Mouse (Mus musculus): Measurements from ENCODE around the gene C130032M10Rik. TPM values are rescaled to one million over a fixed set of nuclear protein-coding genes. Genes with fewer than 3 reads are reported as not detected.

C130032M10Rik gene
- total and polyA plus RNA-seq, 3 experiments = not detected

DNA sequence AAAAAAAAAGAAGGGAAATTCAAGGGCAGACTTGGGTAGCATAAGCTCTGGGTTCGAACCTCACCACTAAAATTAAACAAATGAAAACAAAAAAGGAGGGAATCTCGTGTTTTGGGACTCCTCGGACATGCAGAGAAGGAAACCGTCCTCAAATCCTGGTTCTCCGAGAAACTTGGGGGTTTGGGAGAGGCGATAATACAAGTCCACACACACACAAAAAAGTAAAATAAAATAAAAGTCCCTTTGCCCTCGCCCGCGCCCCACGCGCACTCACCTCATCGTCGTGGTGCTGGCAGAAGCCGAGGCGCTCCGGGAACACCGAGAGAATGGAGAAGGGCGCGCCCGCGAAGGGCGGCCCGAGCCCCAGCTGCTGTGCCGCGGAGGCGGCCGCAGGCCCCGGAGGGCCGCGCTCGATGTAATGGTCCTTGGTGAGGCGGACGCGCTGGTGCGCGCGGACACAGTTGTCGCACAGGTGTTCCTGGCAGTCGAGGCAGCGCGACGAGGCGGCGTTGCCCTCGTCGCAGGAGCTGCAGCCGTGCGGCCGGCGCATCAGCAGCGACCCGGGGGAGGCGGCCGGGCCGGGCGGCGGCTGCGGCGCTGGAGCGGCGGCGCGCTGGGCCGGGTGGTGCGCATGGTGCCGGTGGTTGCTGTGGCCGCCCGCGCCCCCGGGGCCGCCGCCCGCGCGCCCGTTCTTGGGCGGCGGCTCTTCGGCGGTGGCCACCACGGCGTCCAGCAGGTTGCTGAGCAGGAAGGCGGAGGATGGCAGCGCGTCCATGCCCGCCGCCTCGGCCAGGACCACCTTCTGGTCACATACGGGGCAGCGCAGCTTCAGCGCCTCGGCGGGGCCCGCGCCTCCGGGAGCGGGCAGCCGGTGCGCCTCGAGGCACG, 46.8 kb downstream of the C130032M10Rik start:
- TF ChIP-seq POLR2A (IDR thresholded peaks at IDR 0.05; ENCODE audit: insufficient read depth, low read depth, low read length) (no peak), CTCF (IDR thresholded peaks at IDR 0.05) (no peak), EP300 (IDR thresholded peaks at IDR 0.05; ENCODE audit: insufficient read depth, low read depth, low read length) (no peak)
- Histone ChIP-seq H3K27me3 (ENCODE audit: control insufficient read depth, insufficient read depth, low read length) (peaks cover 28% of the 10 kb centered on the region), H3K4me3 (no peak overlapping the region)

GRCm38 (mm10) chr9:114562919-114563751, 47.6 kb downstream of the C130032M10Rik start:
- no peak overlapping the region for H3K9ac ChIP-seq (ENCODE audit: low read depth, low read length)
- intact Hi-C loops (cut with DNase I) = no loop called here
- no peak for DNase-seq
- H3K27ac ChIP-seq = no peak overlapping the region
- H3K79me2 ChIP-seq (replicated peaks; ENCODE audit: control insufficient read depth, insufficient read depth, low read length) = no peaks in the 10 kb centered on the region
- under 1% methylated on average over 119 of the region's 122 CpGs for WGBS
- no peaks in the 10 kb centered on the region for H3K36me3 ChIP-seq (ENCODE audit: control insufficient read depth, insufficient read depth, low read length)
- H3K4me3 ChIP-seq = peak overlapping the region; percentile 34
- H3K27me3 ChIP-seq (ENCODE audit: control insufficient read depth, insufficient read depth, low read length) = peaks cover 26% of the 10 kb centered on the region
- TF ChIP-seq EP300 (IDR thresholded peaks at IDR 0.05; ENCODE audit: insufficient read depth, low read depth, low read length) (no peak), POLR2A (IDR thresholded peaks at IDR 0.05; ENCODE audit: insufficient read depth, low read depth, low read length) (no peak), CTCF (IDR thresholded peaks at IDR 0.05) (no peak)
- H3K4me1 ChIP-seq (ENCODE audit: control insufficient read depth, insufficient read depth, low read length) = no peaks in the 10 kb centered on the region

More for the DNA sequence above, 46.8 kb downstream of the C130032M10Rik start:
- no peak for DNase-seq
- Histone ChIP-seq H3K4me1 (ENCODE audit: control insufficient read depth, insufficient read depth, low read length) (no peaks in the 10 kb centered on the region), H3K27ac (no peak overlapping the region), H3K36me3 (ENCODE audit: control insufficient read depth, insufficient read depth, low read length) (no peaks in the 10 kb centered on the region), H3K79me2 (replicated peaks; ENCODE audit: control insufficient read depth, insufficient read depth, low read length) (no peaks in the 10 kb centered on the region), H3K9ac (ENCODE audit: low read depth, low read length) (no peak overlapping the region)
- intact Hi-C loops (cut with DNase I) = no loop called here
- WGBS = 1% methylated on average over 97 of the region's 101 CpGs

DNA sequence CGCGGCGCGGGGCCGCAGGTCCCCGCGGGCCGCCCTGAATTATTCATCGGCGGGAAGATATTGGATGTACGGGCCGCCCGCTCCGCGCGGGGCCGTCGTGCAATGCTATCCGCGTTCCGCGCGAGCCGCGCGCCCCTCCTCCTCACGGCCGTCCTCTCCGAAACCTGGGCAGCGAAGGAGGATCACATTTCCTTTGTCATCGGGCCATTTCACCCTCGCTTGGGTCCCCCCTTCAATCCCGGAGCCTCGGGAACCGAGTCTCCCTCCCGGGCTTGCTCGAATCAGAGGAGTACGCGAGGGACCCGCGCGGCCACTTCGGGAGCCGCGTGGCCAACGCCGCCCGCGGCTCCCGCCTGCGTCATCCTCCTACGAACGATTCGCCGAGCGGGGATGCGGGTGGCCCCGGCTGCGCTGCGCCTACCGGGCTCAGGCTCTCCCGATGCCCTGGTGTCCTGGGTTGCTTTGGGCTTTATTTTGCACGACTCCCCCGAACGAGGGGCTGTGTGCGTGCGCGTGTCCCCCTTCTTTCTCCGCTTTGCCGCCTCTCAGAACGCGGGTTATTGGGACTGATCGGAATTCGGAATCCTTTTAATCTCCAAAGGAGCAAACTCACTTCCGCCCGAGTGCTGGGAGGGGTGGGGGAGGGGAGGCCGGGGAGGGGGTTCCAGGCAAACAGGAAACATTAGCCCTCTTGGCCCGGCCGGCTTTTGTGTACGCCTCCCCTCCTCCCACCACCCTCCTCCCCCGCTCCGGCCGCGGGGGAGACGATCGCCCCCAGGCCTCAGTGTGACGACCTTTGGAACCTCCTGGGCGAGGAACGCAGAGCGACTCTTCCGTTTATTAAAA, 48.5 kb downstream of the C130032M10Rik start, which contains the start of gene Trim71:
Trim71 (minus strand) TSS at position 609 of the 846 bp plus-strand sequence.
- peak within 1 kb of the TSS; percentile 34 for H3K4me3 ChIP-seq
- no peaks in the 10 kb centered on the region for H3K36me3 ChIP-seq (ENCODE audit: control insufficient read depth, insufficient read depth, low read length)
- no peak for TF ChIP-seq EP300 (IDR thresholded peaks at IDR 0.05; ENCODE audit: insufficient read depth, low read depth, low read length)
- no peak for TF ChIP-seq CTCF (IDR thresholded peaks at IDR 0.05)
- TF ChIP-seq POLR2A (IDR thresholded peaks at IDR 0.05; ENCODE audit: insufficient read depth, low read depth, low read length) = no peak
- H3K27ac ChIP-seq = no peak within 1 kb of the TSS
- peaks cover 26% of the 10 kb centered on the region for H3K27me3 ChIP-seq (ENCODE audit: control insufficient read depth, insufficient read depth, low read length)
- intact Hi-C loops (cut with DNase I) = no loop called here
- no peak within 1 kb of the TSS for H3K9ac ChIP-seq (ENCODE audit: low read depth, low read length)
- DNase-seq = no peak
- H3K4me1 ChIP-seq (ENCODE audit: control insufficient read depth, insufficient read depth, low read length) = no peaks in the 10 kb centered on the region
- WGBS = under 1% methylated on average over 90 of the region's 91 CpGs
- H3K79me2 ChIP-seq (replicated peaks; ENCODE audit: control insufficient read depth, insufficient read depth, low read length) = no peaks in the 10 kb centered on the region

- Histone ChIP-seq H3K4me3 (no peak overlapping the region), H3K27me3 (ENCODE audit: control insufficient read depth, insufficient read depth, low read length) (peaks cover 26% of the 10 kb centered on the region)
Measured at GRCm38 (mm10) chr9:114564667-114565066, 49.2 kb downstream of the C130032M10Rik start.

More at GRCm38 (mm10) chr9:114564667-114565066, 49.2 kb downstream of the C130032M10Rik start:
- Histone ChIP-seq H3K27ac (no peak overlapping the region), H3K4me1 (ENCODE audit: control insufficient read depth, insufficient read depth, low read length) (no peaks in the 10 kb centered on the region), H3K79me2 (replicated peaks; ENCODE audit: control insufficient read depth, insufficient read depth, low read length) (no peaks in the 10 kb centered on the region), H3K9ac (ENCODE audit: low read depth, low read length) (no peak overlapping the region), H3K36me3 (ENCODE audit: control insufficient read depth, insufficient read depth, low read length) (no peaks in the 10 kb centered on the region)
- no peak for TF ChIP-seq EP300 (IDR thresholded peaks at IDR 0.05; ENCODE audit: insufficient read depth, low read depth, low read length)
- TF ChIP-seq CTCF (IDR thresholded peaks at IDR 0.05) = no peak
- TF ChIP-seq POLR2A (IDR thresholded peaks at IDR 0.05; ENCODE audit: insufficient read depth, low read depth, low read length) = no peak
- 8% methylated on average over 10 of the region's 10 CpGs for WGBS
- DNase-seq = no peak
- intact Hi-C loops (cut with DNase I) = no loop called here

Other genes starting within 250 kb of the C130032M10Rik start
- not detected for gene Bcl2a1c, start 185.6 kb upstream of the C130032M10Rik start, total RNA-seq (2021)
- gene Bcl2a1c, start 185.6 kb upstream of the C130032M10Rik start, polyA plus RNA-seq (2012; rRNA removed) = not detected in 2 replicates
- 10 to 100 TPM; 28.5 to 31.2 TPM for gene Crtap, start 125.0 kb upstream of the C130032M10Rik start, total RNA-seq (2021)
- 67.7 and 97.4 TPM in 2 replicates for gene Crtap, start 125.0 kb upstream of the C130032M10Rik start, polyA plus RNA-seq (2012; rRNA removed)
- 10 to 100 TPM; 12.2 to 14.8 TPM for gene Glb1, start 114.6 kb upstream of the C130032M10Rik start, total RNA-seq (2021)
- gene Glb1, start 114.6 kb upstream of the C130032M10Rik start, polyA plus RNA-seq (2012; rRNA removed) = 20.8 and 27.1 TPM in 2 replicates
- gene Tmppe, start 114.6 kb upstream of the C130032M10Rik start, total RNA-seq (2021) = 1 to 10 TPM; 3.7 to 3.9 TPM
- gene Tmppe, start 114.6 kb upstream of the C130032M10Rik start, polyA plus RNA-seq (2012; rRNA removed) = 2.7 and 4.9 TPM in 2 replicates
- gene Ccr4, start 10.8 kb upstream of the C130032M10Rik start, total RNA-seq (2021) = not detected
- not detected in 2 replicates for gene Ccr4, start 10.8 kb upstream of the C130032M10Rik start, polyA plus RNA-seq (2012; rRNA removed)
- gene Trim71, start 48.7 kb downstream of the C130032M10Rik start, total RNA-seq (2021) = not detected
- not detected in 2 replicates for gene Trim71, start 48.7 kb downstream of the C130032M10Rik start, polyA plus RNA-seq (2012; rRNA removed)
- 10 to 100 TPM; 22.5 to 23.5 TPM for gene Cnot10, start 124.5 kb downstream of the C130032M10Rik start, total RNA-seq (2021)
- gene Cnot10, start 124.5 kb downstream of the C130032M10Rik start, polyA plus RNA-seq (2012; rRNA removed) = 16.8 and 26.2 TPM in 2 replicates
- gene Dync1li1, start 173.1 kb downstream of the C130032M10Rik start, total RNA-seq (2021) = 10 to 100 TPM; 64.3 to 68.2 TPM
- 22.4 and 32.6 TPM in 2 replicates for gene Dync1li1, start 173.1 kb downstream of the C130032M10Rik start, polyA plus RNA-seq (2012; rRNA removed)
- gene Cmtm6, start 215.4 kb downstream of the C130032M10Rik start, total RNA-seq (2021) = 10 to 100 TPM; 21.0 to 25.8 TPM
- gene Cmtm6, start 215.4 kb downstream of the C130032M10Rik start, polyA plus RNA-seq (2012; rRNA removed) = 17.9 and 38.0 TPM in 2 replicates